Mouse (Mus musculus) hindbrain, embryonic 15.5 days (tissue): ENCODE data around the gene Eif3f. TPM values are rescaled to one million over a fixed set of nuclear protein-coding genes. Genes with fewer than 3 reads are reported as not detected.
A peak's percentile ranks its signal among the peaks of the same experiment; 100 is the strongest.

Source experiments
- ATAC-seq: fragments of 200-750 bp; cut with Nextera tagmentation; 2 replicates; pipeline ENCODE4 v1.8.0; 2017; ENCODE audit warnings: low read depth, moderate number of reproducible peaks, moderate TSS enrichment; ENCODE audit not compliant: low FRiP score
- H3K27ac ChIP-seq: fragments of 300-500 bp; sonication (generic); replicated peaks from 2 replicates; pipeline ENCODE4 v1.5.1; 2015; ENCODE audit warnings: mild to moderate bottlenecking, inconsistent platforms
- H3K27me3 ChIP-seq: fragments of 300-500 bp; sonication (generic); 2 replicates; pipeline ENCODE4 v1.6.1; 2015; ENCODE audit warnings: control low read depth, inconsistent platforms
- H3K36me3 ChIP-seq: fragments of 300-500 bp; sonication (generic); 2 replicates; pipeline ENCODE4 v1.6.1; 2015; ENCODE audit warnings: control low read depth, inconsistent platforms
- H3K4me1 ChIP-seq: fragments of 300-500 bp; sonication (generic); replicated peaks from 2 replicates; pipeline ENCODE4 v1.6.1; 2015; ENCODE audit warnings: control low read depth, inconsistent platforms
- H3K4me2 ChIP-seq: fragments of 300-500 bp; sonication (generic); 2 replicates; pipeline ENCODE4 v1.6.1; 2015; ENCODE audit warnings: moderate library complexity, mild to moderate bottlenecking, inconsistent platforms
- H3K4me3 ChIP-seq: fragments of 300-500 bp; sonication (generic); 2 replicates; pipeline ENCODE4 v1.5.1; 2015; ENCODE audit warnings: mild to moderate bottlenecking, inconsistent platforms
- H3K9ac ChIP-seq: fragments of 300-500 bp; sonication (generic); 2 replicates; pipeline ENCODE4 v1.6.1; 2015; ENCODE audit warnings: inconsistent platforms
- H3K9me3 ChIP-seq: fragments of 300-500 bp; sonication (generic); 2 replicates; pipeline ENCODE4 v1.6.1; 2016; ENCODE audit warnings: control low read depth, inconsistent platforms
- WGBS: fragments of 180-500 bp; shearing (Covaris S2); methylation state at CpG from one replicate; pipeline ENCODE4 v1.1.7; 2015; 5-methylcytosine and 5-hydroxymethylcytosine counted together
- polyA plus RNA-seq: library from polyadenylated mRNA; unstranded; fragments of >200 nt; fragmentation: Nextera tagmentation; extraction: Ambion mirVana; gene quantifications from 2 replicates; pipeline ENCODE4 v1.2.1, GENCODE M21; 2015

Gene Eif3f
- 73.6 and 76.5 TPM in 2 replicates for polyA plus RNA-seq

- Histone ChIP-seq H3K9ac (peak within 1 kb of the TSS; percentile 91), H3K27ac (peak within 1 kb of the TSS; percentile 86), H3K9me3 (no peaks in the 10 kb centered on the region), H3K4me2 (peak within 1 kb of the TSS; percentile 95), H3K4me1 (peaks cover 21% of the 10 kb centered on the region), H3K36me3 (peaks cover 25% of the 10 kb centered on the region), H3K27me3 (no peaks in the 10 kb centered on the region), H3K4me3 (peak within 1 kb of the TSS; percentile 84)
- peak; percentile 97 for ATAC-seq
- WGBS: 2% methylated on average over 50 of the region's 50 CpGs
Observed at GRCm38 (mm10) chr7:108933794-108934731, at the start of gene Eif3f. Gene Eif3f (plus strand): TSS chr7:108934417.

GRCm38 (mm10) chr7:108884906-108885305 lies 49.3 kb upstream of the Eif3f start, which contains the start of gene Olfr518:
Gene Olfr518 (minus strand): TSS chr7:108885006.
- Histone ChIP-seq H3K36me3 (no peaks in the 10 kb centered on the region), H3K4me2 (no peak within 1 kb of the TSS), H3K4me3 (no peak within 1 kb of the TSS), H3K27ac (no peak within 1 kb of the TSS), H3K9ac (no peak within 1 kb of the TSS), H3K9me3 (no peaks in the 10 kb centered on the region), H3K4me1 (no peaks in the 10 kb centered on the region), H3K27me3 (no peaks in the 10 kb centered on the region)
- 79% methylated on average over 4 of the region's 4 CpGs for WGBS
- no peak for ATAC-seq

GRCm38 (mm10) chr7:108894320-108894719 lies 39.9 kb upstream of the Eif3f start, which contains the start of gene Olfr519:
Gene Olfr519 (minus strand): TSS chr7:108894420.
- WGBS: 90% methylated on average over 5 of the region's 5 CpGs
- no peak within 1 kb of the TSS for H3K9ac ChIP-seq
- no peak for ATAC-seq
- no peaks in the 10 kb centered on the region for H3K36me3 ChIP-seq
- no peaks in the 10 kb centered on the region for H3K4me1 ChIP-seq
- no peak within 1 kb of the TSS for H3K27ac ChIP-seq
- H3K27me3 ChIP-seq: no peaks in the 10 kb centered on the region
- H3K4me2 ChIP-seq: no peak within 1 kb of the TSS
- H3K4me3 ChIP-seq: no peak within 1 kb of the TSS
- H3K9me3 ChIP-seq: no peaks in the 10 kb centered on the region

- no peaks in the 10 kb centered on the region for H3K27me3 ChIP-seq
- no peaks in the 10 kb centered on the region for H3K4me1 ChIP-seq
- no peaks in the 10 kb centered on the region for H3K36me3 ChIP-seq
- no peak overlapping the region for H3K4me3 ChIP-seq
- no peaks in the 10 kb centered on the region for H3K9me3 ChIP-seq
- no peak for ATAC-seq
- 75% methylated on average over 2 of the region's 2 CpGs for WGBS
- no peak overlapping the region for H3K27ac ChIP-seq
- no peak overlapping the region for H3K9ac ChIP-seq
- no peak overlapping the region for H3K4me2 ChIP-seq
Observed at GRCm38 (mm10) chr7:108903969-108904368, 30.2 kb upstream of the Eif3f start.

GRCm38 (mm10) chr7:108927043-108927442 lies 7.2 kb upstream of the Eif3f start:
- WGBS: 76% methylated on average over 4 of the region's 4 CpGs
- H3K27me3 ChIP-seq: no peaks in the 10 kb centered on the region
- no peak for ATAC-seq
- H3K36me3 ChIP-seq: no peaks in the 10 kb centered on the region
- no peaks in the 10 kb centered on the region for H3K4me1 ChIP-seq
- H3K9me3 ChIP-seq: no peaks in the 10 kb centered on the region
- H3K27ac ChIP-seq: no peak overlapping the region
- H3K4me2 ChIP-seq: no peak overlapping the region
- no peak overlapping the region for H3K4me3 ChIP-seq
- no peak overlapping the region for H3K9ac ChIP-seq

GRCm38 (mm10) chr7:108928280-108929188 lies 5.7 kb upstream of the Eif3f start:
- Histone ChIP-seq H3K4me1 (no peaks in the 10 kb centered on the region), H3K4me2 (no peak overlapping the region), H3K9me3 (no peaks in the 10 kb centered on the region), H3K4me3 (no peak overlapping the region), H3K9ac (no peak overlapping the region), H3K27ac (no peak overlapping the region), H3K27me3 (no peaks in the 10 kb centered on the region), H3K36me3 (no peaks in the 10 kb centered on the region)
- no peak for ATAC-seq
- WGBS: 86% methylated on average over 11 of the region's 11 CpGs

- no peak within 1 kb of the TSS for H3K9ac ChIP-seq
- no peaks in the 10 kb centered on the region for H3K9me3 ChIP-seq
- no peaks in the 10 kb centered on the region for H3K36me3 ChIP-seq
- H3K4me1 ChIP-seq: peaks cover 1% of the 10 kb centered on the region
- H3K27ac ChIP-seq: no peak within 1 kb of the TSS
- H3K4me2 ChIP-seq: no peak within 1 kb of the TSS
- 87% methylated on average over 6 of the region's 6 CpGs for WGBS
- no peak for ATAC-seq
- no peaks in the 10 kb centered on the region for H3K27me3 ChIP-seq
- no peak within 1 kb of the TSS for H3K4me3 ChIP-seq
Observed at GRCm38 (mm10) chr7:108929726-108930393, 4.4 kb upstream of the Eif3f start, which contains the start of gene Nlrp10. Gene Nlrp10 (minus strand): TSS chr7:108930178.

GRCm38 (mm10) chr7:108934836-108935235 lies 619 bp downstream of the Eif3f start:
- Histone ChIP-seq H3K36me3 (peaks cover 32% of the 10 kb centered on the region), H3K27ac (peak overlapping the region; percentile 86), H3K4me2 (peak overlapping the region; percentile 95), H3K9me3 (no peaks in the 10 kb centered on the region), H3K4me3 (peak overlapping the region; percentile 84), H3K27me3 (no peaks in the 10 kb centered on the region), H3K4me1 (peaks cover 21% of the 10 kb centered on the region), H3K9ac (peak overlapping the region; percentile 91)
- no peak for ATAC-seq
- WGBS: 5% methylated on average over 8 of the region's 8 CpGs

- H3K4me1 ChIP-seq: peaks cover 21% of the 10 kb centered on the region
- H3K4me2 ChIP-seq: peak overlapping the region; percentile 95
- no peak overlapping the region for H3K27ac ChIP-seq
- H3K4me3 ChIP-seq: peak overlapping the region; percentile 84
- 91% methylated on average over 7 of the region's 7 CpGs for WGBS
- ATAC-seq: no peak
- H3K27me3 ChIP-seq: no peaks in the 10 kb centered on the region
- peaks cover 38% of the 10 kb centered on the region for H3K36me3 ChIP-seq
- no peaks in the 10 kb centered on the region for H3K9me3 ChIP-seq
- H3K9ac ChIP-seq: peak overlapping the region; percentile 91
Observed at GRCm38 (mm10) chr7:108935411-108935810, 1.2 kb downstream of the Eif3f start.

- 0 out of 2 replicates have a peak overlapping the region, but pooled peaks have one; percentile 95 for H3K4me2 ChIP-seq
- H3K9ac ChIP-seq: no peak overlapping the region
- H3K4me1 ChIP-seq: peaks cover 21% of the 10 kb centered on the region
Observed at GRCm38 (mm10) chr7:108936591-108936990, 2.4 kb downstream of the Eif3f start.

GRCm38 (mm10) chr7:108941466-108941865 lies 7.2 kb downstream of the Eif3f start:
- Histone ChIP-seq H3K4me2 (no peak overlapping the region), H3K9ac (no peak overlapping the region), H3K36me3 (peaks cover 68% of the 10 kb centered on the region), H3K27me3 (no peaks in the 10 kb centered on the region), H3K9me3 (no peaks in the 10 kb centered on the region), H3K4me3 (no peak overlapping the region), H3K27ac (no peak overlapping the region), H3K4me1 (peaks cover 3% of the 10 kb centered on the region)
- ATAC-seq: no peak
- 93% methylated on average over 9 of the region's 9 CpGs for WGBS

More at GRCm38 (mm10) chr7:108936591-108936990, 2.4 kb downstream of the Eif3f start:
- no peak overlapping the region for H3K27ac ChIP-seq
- 97% methylated on average over 4 of the region's 4 CpGs for WGBS
- peaks cover 50% of the 10 kb centered on the region for H3K36me3 ChIP-seq
- no peaks in the 10 kb centered on the region for H3K9me3 ChIP-seq
- H3K27me3 ChIP-seq: no peaks in the 10 kb centered on the region
- no peak overlapping the region for H3K4me3 ChIP-seq
- no peak for ATAC-seq
